Mouse (Mus musculus): ENCODE data around the gene Gm21627.
"Not testable (repeated sequence)": the region's sequence is repeated elsewhere in the genome, so short reads cannot be mapped to it uniquely, and the experiment has no call there.

Gm21627 gene

GRCm38 (mm10) chrY:63228127-63228526, at the start of gene Gm21627:
Gene Gm21627 (plus strand): TSS chrY:63228427.
- not testable (repeated sequence) for DNase-seq (ENCODE audit: extremely low read depth, insufficient read length, low spot score)

All from 3134 (cell line).